Mouse (Mus musculus) thymus, postnatal 36 days (tissue): Measurements from ENCODE around the gene Olfr1331.
"Not testable (repeated sequence)": the region's sequence is repeated elsewhere in the genome, so short reads cannot be mapped to it uniquely, and the experiment has no call there.

Source experiments
- DNase-seq, 2 experiments: peaks; one replicate each; pipeline ENCODE4 v3.0.0; 2022; ENCODE audit warnings: mixed read lengths in 2 of 2

Olfr1331 gene

DNA sequence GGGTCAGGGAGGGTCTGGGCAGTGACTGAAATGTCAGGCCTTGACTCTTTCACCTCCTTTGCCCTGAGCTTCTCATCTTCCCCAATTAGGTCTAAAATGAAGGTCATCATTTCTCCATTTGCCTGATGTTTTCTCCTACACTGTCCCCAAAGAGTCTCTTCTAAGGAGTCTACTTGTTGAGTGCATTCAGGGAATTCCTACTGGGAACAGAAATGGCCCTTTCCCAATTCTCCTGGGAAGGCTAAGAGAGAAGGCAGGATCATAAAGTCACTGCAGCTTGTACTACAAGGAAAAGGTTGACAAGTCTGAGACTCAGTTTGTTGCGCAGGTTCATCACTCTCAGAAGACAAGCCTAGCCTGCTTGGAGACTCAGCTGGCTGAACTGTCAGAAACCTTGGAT is at the start of gene Olfr1331:
Gene Olfr1331, plus strand, starts transcription at position 301 of the 400 bp plus-strand sequence.
- DNase-seq: no peak

DNA sequence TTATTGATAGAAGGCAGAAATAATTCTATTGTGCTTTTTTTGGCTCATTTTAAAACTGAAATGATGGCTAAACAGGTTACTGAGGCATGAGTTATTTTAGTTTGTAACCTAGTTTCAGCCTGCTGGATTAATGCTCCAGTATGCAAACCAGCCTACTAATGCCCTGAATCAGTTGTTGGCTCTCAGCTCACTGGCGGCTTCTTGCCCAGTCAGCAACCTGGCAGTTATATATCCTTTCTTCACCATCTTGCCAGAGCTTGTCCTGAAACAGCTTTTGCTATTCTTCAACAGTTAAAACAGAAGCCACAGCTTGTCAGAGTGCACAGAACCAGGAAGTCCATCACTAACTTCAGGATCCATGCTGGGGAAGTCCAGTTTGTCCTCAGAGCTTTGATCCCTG is 45.5 kb upstream of the Olfr1331 start:
- DNase-seq: no peak

DNA sequence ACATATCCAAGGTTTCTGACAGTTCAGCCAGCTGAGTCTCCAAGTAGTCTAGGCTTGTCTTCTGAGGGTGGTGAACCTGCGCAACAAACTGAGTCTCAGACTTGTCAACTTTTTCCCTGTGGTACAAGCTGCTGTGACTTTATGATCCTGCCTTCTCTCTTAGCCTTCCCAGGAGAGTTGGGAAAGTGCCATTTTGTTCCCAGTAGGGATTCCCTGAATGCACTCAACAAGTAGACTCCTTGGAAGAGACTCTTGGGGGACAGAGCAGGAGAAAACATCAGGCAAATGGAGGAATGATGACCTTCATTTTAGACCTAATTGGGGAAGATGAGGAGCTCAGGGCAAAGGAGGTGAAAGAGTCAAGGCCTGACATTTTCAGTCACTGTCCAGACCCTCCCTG is 28.3 kb upstream of the Olfr1331 start, which contains the start of gene Olfr1333:
Gene Olfr1333, minus strand, starts transcription at position 101 of the 400 bp plus-strand sequence.
- no peak for DNase-seq

DNA sequence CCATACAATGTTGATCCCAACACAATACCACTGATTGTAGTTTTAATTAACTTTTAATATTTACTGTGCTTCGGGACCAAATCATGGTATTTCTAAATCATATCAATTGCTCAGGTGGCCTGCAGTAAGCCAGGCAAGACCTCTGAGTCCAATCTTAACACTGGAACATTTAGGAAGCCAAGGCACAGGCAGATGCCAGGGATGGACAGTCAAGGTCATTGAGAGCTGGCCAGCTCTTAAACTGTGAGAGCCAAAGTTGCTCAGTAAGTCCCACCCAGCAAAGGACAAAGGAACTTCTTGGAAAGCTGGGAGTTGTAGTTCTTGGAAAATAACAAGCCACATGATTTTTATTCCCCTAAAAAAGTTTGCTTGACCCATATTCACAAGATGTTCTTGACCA is 2.7 kb upstream of the Olfr1331 start:
- no peak for DNase-seq

DNA sequence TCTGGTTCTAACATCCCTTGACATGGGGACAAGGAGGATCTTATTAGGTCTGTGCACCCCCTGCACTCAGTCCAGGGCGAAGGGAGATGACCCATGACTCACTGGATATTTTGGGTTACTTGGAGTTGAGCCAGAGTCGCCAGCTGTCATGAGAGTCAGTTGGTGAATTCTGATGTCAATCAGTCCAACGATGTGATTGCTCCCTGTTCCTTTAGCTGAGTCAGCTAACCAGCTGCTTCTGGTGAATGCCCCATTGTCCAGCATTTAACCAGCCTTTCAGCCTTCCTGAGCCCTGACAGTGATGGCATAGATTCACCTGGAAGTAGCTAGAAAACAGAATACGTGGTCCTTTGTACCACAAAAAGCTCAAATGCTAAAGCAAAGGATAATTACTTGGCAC is 1.7 kb upstream of the Olfr1331 start:
- no peak for DNase-seq

DNA sequence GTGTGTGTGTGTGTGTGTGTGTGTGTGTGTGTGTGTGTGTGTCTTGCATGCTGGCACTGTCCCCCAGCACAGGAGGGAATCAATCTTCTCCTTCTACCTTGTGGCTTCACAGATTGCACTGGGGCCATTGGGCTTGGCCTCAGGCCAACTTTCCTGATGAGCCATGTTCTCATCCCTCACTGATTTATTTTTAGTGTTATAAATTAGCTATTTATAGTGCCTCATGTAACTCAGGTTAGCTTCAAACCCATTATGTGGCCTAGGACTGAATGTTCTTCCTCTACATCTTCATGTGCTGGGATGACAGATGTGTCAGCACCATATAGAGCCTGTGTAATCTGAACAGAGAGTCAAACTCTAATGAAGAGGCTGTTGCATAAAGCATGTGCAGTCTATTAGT is 3.1 kb downstream of the Olfr1331 start:
- DNase-seq: no peak

DNA sequence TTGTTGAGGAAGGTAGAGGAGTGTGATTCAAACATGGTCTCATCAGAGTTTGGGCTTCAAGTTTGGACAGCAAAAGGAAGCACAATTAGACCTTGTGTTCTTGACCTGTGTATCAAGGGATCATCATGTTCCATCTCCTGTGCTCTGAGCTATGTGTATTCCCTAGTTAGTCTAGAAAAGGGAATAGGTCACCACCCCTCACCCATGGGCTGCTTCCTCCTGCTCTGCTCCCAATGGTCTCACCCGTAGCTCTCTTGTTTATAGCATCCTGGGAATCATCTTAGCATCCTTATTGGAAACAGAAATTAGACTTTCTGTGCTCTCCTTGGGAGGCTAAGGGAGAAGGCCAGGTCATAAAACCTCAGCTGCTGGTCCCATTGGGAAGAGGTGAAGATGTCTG is 23.8 kb downstream of the Olfr1331 start, which contains the start of gene Olfr1330:
Gene Olfr1330, plus strand, starts transcription at position 301 of the 400 bp plus-strand sequence.
- no peak for DNase-seq

DNA sequence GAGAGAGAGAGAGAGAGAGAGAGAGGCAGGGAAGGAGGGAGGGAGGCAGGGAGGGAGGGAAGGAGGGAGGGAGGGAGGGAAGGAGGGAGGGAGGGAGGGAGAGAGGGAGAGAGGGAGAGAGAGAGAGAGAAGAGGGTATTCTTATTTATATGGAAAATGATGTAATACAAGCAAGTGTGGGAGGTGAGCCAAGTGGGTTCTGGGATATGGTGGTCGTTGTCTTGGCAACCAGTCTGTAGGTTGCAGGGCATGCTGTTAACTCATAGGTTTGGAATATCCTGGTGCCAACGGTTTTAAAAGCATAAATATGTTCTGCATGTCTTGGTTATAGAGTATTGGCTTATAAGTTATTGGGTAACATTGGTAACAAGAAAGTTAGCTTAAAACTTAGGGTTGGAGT is 37.5 kb downstream of the Olfr1331 start:
- no peak for DNase-seq

DNA sequence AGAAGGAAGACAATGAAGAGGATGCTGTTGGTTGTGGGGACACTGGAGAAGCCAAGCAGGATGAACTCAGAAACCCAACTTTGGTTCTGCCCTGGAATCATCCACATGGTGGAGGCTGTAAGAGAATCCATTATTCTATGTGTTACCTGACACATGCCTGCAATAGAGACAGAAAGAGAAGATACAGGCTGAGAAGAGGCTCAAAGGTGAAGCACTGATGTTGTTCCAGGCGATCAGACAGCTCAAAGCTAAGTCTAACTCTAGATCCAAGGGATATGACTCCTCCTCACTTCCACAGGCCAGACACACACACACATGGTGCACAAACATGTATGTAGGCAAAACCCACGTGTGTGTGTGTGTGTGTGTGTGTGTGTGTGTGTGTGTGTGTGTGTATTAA is 52.9 kb downstream of the Olfr1331 start, which contains the start of gene Olfr1329:
Gene Olfr1329, minus strand, starts transcription at position 101 of the 400 bp plus-strand sequence.
- DNase-seq: not testable (repeated sequence)
